Mouse (Mus musculus) intestine, embryonic 15.5 days (tissue): ENCODE measurements around the gene Itsn1. TPM values are rescaled to one million over a fixed set of nuclear protein-coding genes. Genes with fewer than 3 reads are reported as not detected.

Experiments used
- ATAC-seq: fragments of 200-750 bp; cut with Nextera tagmentation; 2 replicates; pipeline ENCODE4 v1.8.0; 2017; ENCODE audit warnings: moderate TSS enrichment, moderate library complexity
- H3K27ac ChIP-seq: fragments of 300-500 bp; sonication (generic); 2 replicates; pipeline ENCODE4 v1.5.1; 2015; ENCODE audit warnings: mild to moderate bottlenecking, inconsistent platforms
- H3K27me3 ChIP-seq: fragments of 300-500 bp; sonication (generic); replicated peaks from 2 replicates; pipeline ENCODE4 v1.6.1; 2015; ENCODE audit warnings: inconsistent platforms
- H3K36me3 ChIP-seq: fragments of 300-500 bp; sonication (generic); 2 replicates; pipeline ENCODE4 v1.6.1; 2015; ENCODE audit warnings: inconsistent platforms
- H3K4me1 ChIP-seq: fragments of 300-500 bp; sonication (generic); replicated peaks from 2 replicates; pipeline ENCODE4 v1.6.1; 2015; ENCODE audit warnings: inconsistent platforms
- H3K4me2 ChIP-seq: fragments of 300-500 bp; sonication (generic); replicated peaks from 2 replicates; pipeline ENCODE4 v1.6.1; 2015; ENCODE audit warnings: mild to moderate bottlenecking, inconsistent platforms
- H3K4me3 ChIP-seq: fragments of 300-500 bp; sonication (generic); replicated peaks from 2 replicates; pipeline ENCODE4 v1.5.1; 2015; ENCODE audit warnings: inconsistent platforms
- H3K9ac ChIP-seq: fragments of 300-500 bp; sonication (generic); 2 replicates; pipeline ENCODE4 v1.6.1; 2015; ENCODE audit warnings: inconsistent platforms
- H3K9me3 ChIP-seq: fragments of 300-500 bp; sonication (generic); 2 replicates; pipeline ENCODE4 v1.6.1; 2016; ENCODE audit warnings: inconsistent platforms
- WGBS: fragments of 180-500 bp; shearing (Covaris S2); methylation state at CpG from one replicate; pipeline ENCODE4 v1.1.7; 2015; 5-methylcytosine and 5-hydroxymethylcytosine counted together
- polyA plus RNA-seq: library from polyadenylated mRNA; unstranded; fragments of >200 nt; fragmentation: Nextera tagmentation; extraction: Ambion mirVana; gene quantifications from 2 replicates; pipeline ENCODE4 v1.2.1, GENCODE M21; 2015

Gene Itsn1
- polyA plus RNA-seq, 1 experiment from 2014 or later = 16.4 TPM

DNA sequence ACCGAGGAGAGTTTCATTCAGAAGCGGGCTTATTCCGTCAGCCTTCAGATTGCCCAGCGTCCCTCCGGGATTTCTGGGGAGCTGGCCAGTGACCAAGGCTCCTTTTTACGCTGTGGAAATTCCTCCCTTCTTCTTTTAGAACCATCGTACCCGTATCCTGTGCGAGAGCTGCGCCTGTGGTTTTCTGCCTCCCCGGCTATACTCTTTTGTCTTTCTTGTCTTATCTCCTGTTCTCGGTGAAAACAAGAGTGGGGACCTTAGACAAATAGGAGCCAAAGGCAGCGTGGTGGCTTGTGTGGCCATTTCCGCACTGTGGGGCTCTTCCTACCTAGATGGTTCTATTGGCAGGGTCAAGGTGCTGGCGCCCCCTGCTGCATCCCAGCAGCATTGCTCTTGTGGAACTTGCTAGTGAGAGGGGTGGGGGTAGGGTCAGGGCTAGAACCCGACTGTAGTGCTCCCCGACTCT is 188.6 kb downstream of the Itsn1 start:
- Histone ChIP-seq H3K27ac (no peak overlapping the region), H3K4me2 (peak overlapping the region; percentile 60), H3K4me3 (peak overlapping the region; percentile 24; the same call in 1 of the 2 replicates), H3K4me1 (peaks cover 6% of the 10 kb centered on the region; the same call in 1 of the 2 replicates), H3K36me3 (no peaks in the 10 kb centered on the region), H3K9me3 (no peaks in the 10 kb centered on the region), H3K27me3 (no peaks in the 10 kb centered on the region), H3K9ac (peak overlapping the region; percentile 41)
- 22% methylated on average over 17 of the region's 17 CpGs for WGBS
- ATAC-seq = peak; percentile 75

DNA sequence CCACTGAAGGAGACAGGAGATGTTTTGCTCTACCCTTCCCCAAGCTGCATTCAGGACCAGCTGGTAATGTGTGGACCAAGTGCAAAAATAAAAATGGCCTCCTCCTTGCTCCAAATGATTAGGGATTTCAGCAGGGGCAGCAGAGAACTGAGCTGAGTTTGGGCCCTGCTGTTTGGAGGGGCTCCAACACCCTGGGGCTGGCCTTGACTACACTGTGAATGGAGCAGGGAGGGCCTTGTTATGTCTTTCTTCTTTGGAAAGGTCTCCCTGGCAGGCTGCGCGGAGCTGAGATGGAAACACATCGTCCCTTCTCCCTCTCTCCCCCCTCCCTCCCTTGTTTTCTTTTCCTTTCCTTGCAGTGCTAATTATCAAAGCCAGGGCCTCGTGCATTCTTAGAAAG is 189.4 kb downstream of the Itsn1 start:
- Histone ChIP-seq H3K9ac (no peak overlapping the region), H3K27me3 (no peaks in the 10 kb centered on the region), H3K4me1 (peaks cover 6% of the 10 kb centered on the region; the same call in 1 of the 2 replicates), H3K27ac (no peak overlapping the region), H3K36me3 (no peaks in the 10 kb centered on the region), H3K4me3 (no peak overlapping the region), H3K4me2 (no peak overlapping the region), H3K9me3 (no peaks in the 10 kb centered on the region)
- 81% methylated on average over 4 of the region's 4 CpGs for whole genome bisulfite sequencing
- no peak for ATAC-seq

DNA sequence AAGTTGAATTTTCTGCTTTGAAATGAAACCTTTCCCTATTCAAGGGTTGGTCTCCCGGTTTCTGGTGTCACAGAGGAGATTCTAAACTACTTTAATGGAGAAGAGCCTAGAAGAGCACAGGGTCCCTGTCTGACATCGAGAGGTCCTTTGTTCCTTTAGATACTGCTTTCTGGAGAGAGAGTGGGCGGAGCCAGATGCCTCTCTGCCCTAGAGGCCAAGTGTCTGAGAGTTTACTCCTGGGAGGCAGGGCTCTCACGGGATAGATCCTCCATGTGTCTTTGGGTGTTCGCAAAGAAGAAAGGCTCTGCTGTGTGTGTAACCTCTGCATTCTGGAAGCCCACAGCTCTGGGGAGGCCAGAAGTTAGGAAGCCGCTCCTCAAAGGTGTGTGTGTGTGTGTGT is 190.0 kb downstream of the Itsn1 start:
- Histone ChIP-seq H3K27ac (no peak overlapping the region), H3K9me3 (no peaks in the 10 kb centered on the region), H3K9ac (no peak overlapping the region), H3K4me1 (peaks cover 6% of the 10 kb centered on the region; the same call in 1 of the 2 replicates), H3K4me3 (no peak overlapping the region), H3K36me3 (peaks cover 4% of the 10 kb centered on the region), H3K27me3 (no peaks in the 10 kb centered on the region), H3K4me2 (no peak overlapping the region)
- ATAC-seq = no peak
- 55% methylated on average over 6 of the region's 6 CpGs for WGBS

DNA sequence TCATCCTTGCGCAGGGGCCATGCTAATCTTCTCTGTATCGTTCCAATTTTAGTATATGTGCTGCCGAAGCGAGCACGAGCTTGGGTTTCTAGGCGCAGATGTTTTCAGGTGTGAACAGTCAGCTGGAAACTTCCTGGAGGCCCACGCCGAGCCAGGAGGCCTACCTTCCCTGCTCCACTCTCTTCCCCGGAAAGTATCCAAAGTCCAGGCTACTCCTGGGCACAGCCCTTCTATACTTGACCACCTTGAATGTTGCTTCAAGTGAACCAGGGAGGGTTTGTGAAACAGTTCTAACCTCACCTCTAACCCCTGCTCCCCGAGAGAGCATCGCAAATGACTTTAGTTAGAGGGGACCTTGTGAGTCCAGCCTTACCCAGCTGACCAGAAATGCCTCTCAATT is 192.3 kb downstream of the Itsn1 start:
- peaks cover 6% of the 10 kb centered on the region; the same call in 1 of the 2 replicates for H3K4me1 ChIP-seq
- WGBS = 84% methylated on average over 11 of the region's 11 CpGs
- no peak overlapping the region for H3K9ac ChIP-seq
- no peak overlapping the region for H3K4me3 ChIP-seq
- peak; percentile 59 for ATAC-seq
- H3K4me2 ChIP-seq = no peak overlapping the region
- no peak overlapping the region for H3K27ac ChIP-seq
- peaks cover 26% of the 10 kb centered on the region for H3K36me3 ChIP-seq
- H3K9me3 ChIP-seq = no peaks in the 10 kb centered on the region
- H3K27me3 ChIP-seq = no peaks in the 10 kb centered on the region

DNA sequence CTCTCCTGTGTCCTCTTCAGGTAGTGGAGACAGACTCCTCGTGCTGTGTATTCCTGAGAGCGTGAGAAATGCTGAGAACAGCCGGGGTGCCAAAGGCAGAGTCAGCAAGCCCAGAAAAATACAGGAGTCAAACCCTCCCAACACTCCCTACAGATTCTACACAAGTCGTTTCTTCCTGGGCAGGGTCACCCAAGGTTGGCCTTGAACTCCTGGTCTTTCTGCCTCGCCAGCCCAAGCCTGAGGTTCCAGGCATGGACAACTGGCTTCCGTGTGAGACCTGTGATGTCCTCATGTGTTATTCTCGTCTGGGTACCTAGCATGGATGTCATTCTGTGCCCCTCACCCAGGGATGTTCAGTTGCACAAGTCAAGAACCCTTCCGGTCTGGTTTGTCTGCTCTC is 193.9 kb downstream of the Itsn1 start:
- Histone ChIP-seq H3K4me1 (peaks cover 2% of the 10 kb centered on the region; the same call in 1 of the 2 replicates), H3K27me3 (no peaks in the 10 kb centered on the region), H3K9ac (no peak overlapping the region), H3K9me3 (no peaks in the 10 kb centered on the region), H3K36me3 (peaks cover 42% of the 10 kb centered on the region), H3K4me2 (no peak overlapping the region), H3K27ac (no peak overlapping the region), H3K4me3 (no peak overlapping the region)
- no peak for ATAC-seq
- 77% methylated on average over 8 of the region's 8 CpGs for WGBS

DNA sequence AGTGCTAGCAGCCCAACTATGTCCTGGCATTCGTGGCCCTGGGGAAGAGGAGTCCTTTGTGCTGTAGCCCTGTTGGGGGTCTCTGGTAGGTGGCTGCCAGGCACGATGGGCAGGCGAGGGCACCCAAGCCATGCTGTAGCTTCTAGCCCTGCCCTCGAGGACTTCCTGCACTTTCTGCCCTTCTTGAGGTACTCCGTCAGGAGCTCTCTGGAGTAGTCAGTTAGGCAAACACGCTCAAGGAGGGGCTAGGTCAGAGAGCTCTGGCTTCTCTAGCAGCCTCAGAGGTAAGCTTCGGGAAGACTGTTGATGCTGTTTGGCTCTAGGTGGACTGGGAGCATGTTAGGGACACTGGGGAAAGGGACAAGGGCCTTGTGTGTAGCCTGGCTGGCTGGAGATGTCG is 195.3 kb downstream of the Itsn1 start:
- H3K9me3 ChIP-seq = no peaks in the 10 kb centered on the region
- H3K4me2 ChIP-seq = no peak overlapping the region
- no peak for ATAC-seq
- H3K36me3 ChIP-seq = peaks cover 52% of the 10 kb centered on the region
- H3K27me3 ChIP-seq = no peaks in the 10 kb centered on the region
- H3K4me3 ChIP-seq = no peak overlapping the region
- H3K9ac ChIP-seq = no peak overlapping the region
- H3K4me1 ChIP-seq = no peaks in the 10 kb centered on the region
- 90% methylated on average over 8 of the region's 8 CpGs for whole genome bisulfite sequencing
- H3K27ac ChIP-seq = no peak overlapping the region

DNA sequence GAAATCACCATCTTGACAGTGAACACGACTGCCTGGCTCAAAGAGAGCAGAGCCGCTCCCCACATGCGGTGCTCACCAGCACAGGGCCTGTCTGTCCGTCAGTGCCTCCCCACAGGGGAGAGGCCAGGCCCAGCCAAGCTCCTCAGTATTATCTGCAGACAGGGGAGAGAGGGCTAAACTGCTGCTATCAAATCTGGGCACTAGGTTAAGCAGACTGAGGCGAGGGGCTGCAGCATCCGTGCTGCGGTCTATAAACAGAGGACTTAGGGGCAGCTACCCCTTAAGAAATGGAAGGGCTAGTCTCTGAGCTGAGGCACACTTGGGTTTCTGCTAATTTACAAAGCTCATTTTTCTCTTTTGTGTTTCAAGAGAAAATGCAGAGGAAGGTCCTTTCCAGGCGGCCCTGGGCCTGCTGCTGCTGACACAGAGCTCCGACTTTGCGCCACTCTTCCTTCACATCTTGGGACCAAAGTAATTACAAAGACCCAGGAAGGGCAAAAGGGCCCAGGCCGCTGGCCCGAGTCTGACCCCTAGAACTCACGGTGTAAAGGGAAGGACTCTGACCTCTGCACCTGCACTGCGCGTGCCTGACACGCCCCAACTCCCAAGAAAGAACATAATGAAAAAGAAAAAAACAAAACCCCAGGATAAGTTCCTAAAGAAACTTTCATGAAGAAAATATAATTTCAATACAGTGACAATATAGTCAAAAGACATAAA is 199.0 kb downstream of the Itsn1 start:
- no peak for ATAC-seq
- H3K9ac ChIP-seq = no peak overlapping the region
- H3K4me2 ChIP-seq = no peak overlapping the region
- no peaks in the 10 kb centered on the region for H3K27me3 ChIP-seq
- H3K9me3 ChIP-seq = no peaks in the 10 kb centered on the region
- no peak overlapping the region for H3K27ac ChIP-seq
- peaks cover 52% of the 10 kb centered on the region for H3K36me3 ChIP-seq
- H3K4me1 ChIP-seq = 0 out of 2 replicates have a peak, but pooled peaks cover 9% of the 10 kb centered on the region
- 84% methylated on average over 16 of the region's 16 CpGs for WGBS
- H3K4me3 ChIP-seq = no peak overlapping the region

DNA sequence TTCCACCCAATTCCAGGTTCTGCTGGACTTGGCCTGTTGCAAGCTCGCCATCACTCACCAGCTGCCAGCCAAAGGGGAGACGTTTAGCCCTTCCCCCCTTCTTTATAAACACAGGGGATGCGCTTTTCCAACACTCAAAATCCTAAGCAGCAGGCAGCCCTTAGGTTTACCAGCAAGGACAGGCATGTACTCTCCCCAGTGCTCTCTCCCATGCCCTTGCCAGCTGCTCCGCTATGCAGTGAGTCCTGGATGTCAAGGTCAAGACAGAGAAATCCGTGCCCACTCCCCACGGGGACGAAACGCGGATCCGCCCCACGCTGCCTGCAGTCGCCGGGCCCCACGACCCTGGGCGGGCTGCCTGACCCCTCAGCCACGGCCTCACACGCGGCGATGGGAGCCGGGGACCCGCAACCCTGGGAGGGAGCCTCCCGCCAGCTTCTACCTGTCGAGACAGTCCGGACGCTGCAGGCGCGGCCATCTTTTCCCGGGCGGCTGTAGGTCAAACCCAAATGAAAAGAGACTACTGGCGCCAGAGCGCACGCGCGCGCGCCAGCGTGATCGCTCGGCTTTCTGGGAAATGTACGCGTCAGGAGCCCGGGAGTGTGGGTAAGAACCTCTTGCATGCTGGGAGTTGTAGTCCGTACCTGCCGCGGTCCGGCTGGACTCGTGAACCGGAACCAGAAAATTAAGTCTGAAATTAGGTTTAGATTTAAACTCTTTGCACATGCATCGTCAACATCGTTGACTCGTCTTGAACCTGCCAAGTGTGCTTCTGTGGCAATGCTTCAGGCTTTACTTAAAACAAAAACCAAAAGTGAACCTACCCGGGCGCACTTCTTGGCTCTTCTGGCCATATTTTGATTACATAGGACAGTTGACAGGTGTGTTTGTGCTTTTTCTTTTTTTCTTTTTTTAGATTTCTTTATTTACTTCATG is 202.3 kb downstream of the Itsn1 start:
- H3K36me3 ChIP-seq = peaks cover 25% of the 10 kb centered on the region
- peak overlapping the region; percentile 72 for H3K4me2 ChIP-seq
- no peaks in the 10 kb centered on the region for H3K27me3 ChIP-seq
- peak overlapping the region; percentile 88 for H3K27ac ChIP-seq
- peak overlapping the region; percentile 95 for H3K4me3 ChIP-seq
- no peaks in the 10 kb centered on the region for H3K9me3 ChIP-seq
- H3K9ac ChIP-seq = peak overlapping the region; percentile 99
- ATAC-seq = peak; percentile 95
- 0 out of 2 replicates have a peak, but pooled peaks cover 11% of the 10 kb centered on the region for H3K4me1 ChIP-seq
- under 1% methylated on average over 53 of the region's 53 CpGs for WGBS

DNA sequence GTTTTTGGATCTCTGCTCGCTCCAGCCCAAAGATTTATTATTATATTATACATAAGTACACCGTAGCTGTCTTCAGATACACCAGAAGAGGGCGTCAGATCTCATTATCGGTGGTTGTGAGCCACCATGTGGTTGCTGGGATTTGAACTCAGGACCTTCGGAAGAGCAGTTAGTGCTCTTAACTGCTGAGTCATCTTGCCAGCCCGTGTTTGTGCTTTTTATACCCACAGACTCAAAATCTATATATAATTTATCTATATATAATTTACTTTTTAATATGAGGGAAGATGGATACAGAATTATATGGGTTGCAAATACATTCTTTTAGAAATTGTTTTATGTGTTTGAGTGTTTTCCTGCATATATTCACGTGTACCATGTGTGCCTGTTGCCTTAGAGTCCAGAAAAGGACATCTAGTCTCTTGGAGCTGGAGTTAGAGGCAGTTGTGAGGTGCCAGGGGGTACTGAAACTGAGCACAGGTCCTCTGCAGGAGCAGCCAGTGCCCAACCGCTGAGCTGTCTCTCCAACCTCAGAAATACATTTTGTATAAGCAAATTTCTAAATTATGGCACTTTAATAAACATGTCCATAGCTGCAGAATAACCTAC is 203.1 kb downstream of the Itsn1 start:
- WGBS = 52% methylated on average over 8 of the region's 8 CpGs
- H3K36me3 ChIP-seq = peaks cover 17% of the 10 kb centered on the region
- peak overlapping the region; percentile 48 for H3K4me2 ChIP-seq
- no peak for ATAC-seq
- H3K4me1 ChIP-seq = 0 out of 2 replicates have a peak, but pooled peaks cover 11% of the 10 kb centered on the region
- no peak overlapping the region for H3K27ac ChIP-seq
- H3K9ac ChIP-seq = no peak overlapping the region
- peak overlapping the region; percentile 95 for H3K4me3 ChIP-seq
- H3K9me3 ChIP-seq = no peaks in the 10 kb centered on the region
- H3K27me3 ChIP-seq = no peaks in the 10 kb centered on the region

DNA sequence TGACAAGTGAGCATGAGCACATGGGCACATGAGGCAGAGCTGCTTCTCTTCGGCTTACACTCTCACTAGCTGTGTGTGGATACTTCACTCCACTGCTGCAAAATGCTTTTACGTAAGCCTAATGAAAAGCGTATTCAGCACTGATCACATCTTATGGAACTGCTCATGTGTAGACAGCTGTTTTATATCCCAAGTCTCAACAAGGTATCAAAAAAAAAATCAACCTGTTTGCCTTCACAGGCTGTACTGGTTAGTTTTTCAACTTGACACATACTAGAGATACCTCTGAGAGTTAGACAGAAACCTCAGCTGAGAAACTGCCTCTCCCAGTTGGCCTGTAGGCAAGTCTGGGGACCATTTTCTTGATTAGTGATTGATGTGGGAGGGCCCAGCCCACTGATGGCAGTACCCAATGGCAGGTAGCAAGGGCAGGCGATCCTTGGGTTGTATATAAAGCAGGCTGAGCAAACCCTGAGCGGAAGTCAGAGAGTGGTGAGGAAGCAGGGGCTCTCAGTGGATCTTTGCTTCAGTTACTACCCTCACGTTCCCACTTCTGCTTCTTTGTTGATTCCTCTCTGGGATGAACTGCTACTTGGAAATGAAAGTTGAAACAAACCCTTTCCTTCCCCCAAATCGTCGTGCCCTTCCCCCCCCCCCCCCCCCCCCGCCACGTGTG is 203.9 kb downstream of the Itsn1 start:
- Histone ChIP-seq H3K27me3 (no peaks in the 10 kb centered on the region), H3K4me1 (0 out of 2 replicates have a peak, but pooled peaks cover 11% of the 10 kb centered on the region), H3K36me3 (peaks cover 9% of the 10 kb centered on the region), H3K4me3 (no peak overlapping the region), H3K4me2 (no peak overlapping the region), H3K27ac (no peak overlapping the region), H3K9me3 (no peaks in the 10 kb centered on the region), H3K9ac (no peak overlapping the region)
- ATAC-seq = no peak
- WGBS = 57% methylated on average over 9 of the region's 10 CpGs

DNA sequence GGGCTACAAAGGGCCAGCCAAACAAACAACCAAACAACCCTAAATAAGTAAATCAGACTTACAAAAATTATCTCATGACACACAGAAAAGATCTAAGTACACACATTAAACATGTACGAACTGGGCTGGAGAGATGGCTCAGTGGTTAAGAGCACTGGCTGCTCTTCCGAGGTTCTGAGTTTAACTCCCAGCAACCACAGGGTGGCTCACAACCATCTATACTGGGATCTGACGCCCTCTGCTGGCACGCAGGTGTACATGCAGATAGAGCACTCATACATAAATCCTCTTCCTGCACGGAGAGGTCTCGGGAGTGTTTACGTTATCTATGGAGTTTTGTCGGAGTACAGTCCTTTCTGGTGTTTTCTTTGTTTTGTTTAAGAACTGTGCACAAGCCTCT is 206.0 kb downstream of the Itsn1 start:
- no peaks in the 10 kb centered on the region for H3K36me3 ChIP-seq
- H3K27ac ChIP-seq = no peak overlapping the region
- WGBS = 30% methylated on average over 8 of the region's 8 CpGs
- no peaks in the 10 kb centered on the region for H3K9me3 ChIP-seq
- H3K4me3 ChIP-seq = no peak overlapping the region
- no peak for ATAC-seq
- no peak overlapping the region for H3K9ac ChIP-seq
- no peaks in the 10 kb centered on the region for H3K27me3 ChIP-seq
- H3K4me1 ChIP-seq = 0 out of 2 replicates have a peak, but pooled peaks cover 9% of the 10 kb centered on the region
- no peak overlapping the region for H3K4me2 ChIP-seq
